In genomic region chr15:77364026-77364425, GRCm38 (mm10) we compare ENCODE assay signal across 10 mouse cellular contexts. TPM values are rescaled to one million over a fixed set of nuclear protein-coding genes. Genes with fewer than 3 reads are reported as not detected.
A peak's percentile ranks its signal among the peaks of the same experiment; 100 is the strongest.
DNase-seq lines count a peak whose midpoint lies in the region; ATAC-seq lines count a peak whose summit lies in the region.
"Had no signal": no experiment of that assay in that cellular context is flagged by ENCODE, and none has a peak within 500 bp of the region (broad histone marks: within the 10 kb centered on the region; RNA-seq: fewer than 3 reads in every experiment).

No protein-coding gene starts in this region.

- no peak overlapping the region for H3K4me3 ChIP-seq in kidney, embryonic 15.5 days (replicated peaks)
- no peak overlapping the region for H3K4me3 ChIP-seq in forebrain, embryonic 15.5 days

- peak; percentile 24 for DNase-seq in kidney, postnatal 10 days
- peak; percentile 90 for DNase-seq in NIH3T3 (ENCODE audit: low read depth)
- peak; percentile 36 for DNase-seq in lung, postnatal 25 days (ENCODE audit: low spot score)
- DNase-seq in cerebellum, adult 9-11 months, result no peak
- DNase-seq in embryo, embryonic 11 days, result no peak
- DNase-seq in ovary, postnatal 36 days (ENCODE audit: low spot score), result no peak

- no peaks in the 10 kb centered on the region for H3K9me3 ChIP-seq in kidney, embryonic 15.5 days (replicated peaks)
- no peaks in the 10 kb centered on the region for H3K9me3 ChIP-seq in forebrain, embryonic 15.5 days

- no peak overlapping the region for H3K9ac ChIP-seq in kidney, embryonic 15.5 days
- H3K9ac ChIP-seq in forebrain, embryonic 15.5 days (replicated peaks), result no peak overlapping the region

- no peak overlapping the region for H3K4me2 ChIP-seq in kidney, embryonic 15.5 days
- H3K4me2 ChIP-seq in forebrain, embryonic 15.5 days (replicated peaks), result no peak overlapping the region

- no peak for ATAC-seq in kidney, embryonic 15.5 days (replicated peaks; ENCODE audit: low FRiP score)
- ATAC-seq in forebrain, embryonic 15.5 days (replicated peaks), result no peak

- 78% methylated on average over 3 of the region's 3 CpGs for WGBS in kidney, embryonic 15.5 days
- WGBS in forebrain, embryonic 15.5 days, result 78% methylated on average over 3 of the region's 3 CpGs

- no peaks in the 10 kb centered on the region for H3K27me3 ChIP-seq in kidney, embryonic 15.5 days
- no peaks in the 10 kb centered on the region for H3K27me3 ChIP-seq in forebrain, embryonic 15.5 days

- H3K36me3 ChIP-seq in kidney, embryonic 15.5 days, result no peaks in the 10 kb centered on the region
- H3K36me3 ChIP-seq in forebrain, embryonic 15.5 days, result no peaks in the 10 kb centered on the region

- peaks cover 45% of the 10 kb centered on the region for H3K4me1 ChIP-seq in kidney, embryonic 15.5 days
- H3K4me1 ChIP-seq in forebrain, embryonic 15.5 days, result peaks cover 43% of the 10 kb centered on the region

- H3K27ac ChIP-seq in kidney, embryonic 15.5 days, result no peak overlapping the region
- H3K27ac ChIP-seq in forebrain, embryonic 15.5 days (replicated peaks), result peak overlapping the region; percentile 62

RNA-seq across cellular contexts. Expression of gene Apol7a, which starts 34.9 kb away (rescaled TPM):
- polyA plus RNA-seq in kidney, embryonic 15.5 days (2015; fragmentation: Nextera tagmentation; extraction: Ambion mirVana), result 0.06 TPM in 1 of 2 replicates, not detected in the other
- not detected in 2 replicates for polyA plus RNA-seq in forebrain, embryonic 15.5 days (2015; fragmentation: Nextera tagmentation; extraction: Ambion mirVana)
- polyA plus RNA-seq: brain, embryonic 14.5 days had no signal

RNA-seq across cellular contexts. Expression of gene Apol9a, which starts 46.9 kb away (rescaled TPM):
- 0.17 TPM in 1 of 2 replicates, not detected in the other for polyA plus RNA-seq in kidney, embryonic 15.5 days (2015; fragmentation: Nextera tagmentation; extraction: Ambion mirVana)
- 0.11 and 0.19 TPM in 2 replicates for polyA plus RNA-seq in forebrain, embryonic 15.5 days (2015; fragmentation: Nextera tagmentation; extraction: Ambion mirVana)
- polyA plus RNA-seq: stomach, embryonic 14.5 days had no signal

RNA-seq across cellular contexts. Expression of gene Rbfox2, which starts 57.2 kb away (rescaled TPM):
- polyA plus RNA-seq in kidney, embryonic 15.5 days (2015; fragmentation: Nextera tagmentation; extraction: Ambion mirVana), result 41.6 and 47.7 TPM in 2 replicates
- 173 and 183 TPM in 2 replicates for polyA plus RNA-seq in forebrain, embryonic 15.5 days (2015; fragmentation: Nextera tagmentation; extraction: Ambion mirVana)

Comparison
In these comparisons a context has a peak if more than half of its experiments do, and no peak if none do; other contexts are left out.
1. DNase-seq: peak in kidney, postnatal 10 days (single experiment), NIH3T3 (single experiment) and lung, postnatal 25 days (single experiment); none in cerebellum, adult 9-11 months (single experiment), embryo, embryonic 11 days (single experiment) and ovary, postnatal 36 days (single experiment).